Mouse (Mus musculus) T-helper 1 cell (primary cell): Measurements from ENCODE around the gene Tmprss7.

Experiments
- in situ Hi-C: fragments of 300-600 bp; cut with MboI, MseI; formaldehyde crosslinking; loops from one replicate; pipeline ENCODE4 v1.15.1; 2025; ENCODE audit warnings: high pct_unique_total_duplicates

Gene Tmprss7

GRCm38 (mm10) chr16:45693558-45693957 is at the start of gene Tmprss7:
Tmprss7 (minus strand) TSS chr16:45693658.
- in situ Hi-C loops = no loop called here

GRCm38 (mm10) chr16:45742615-45743476 is 49.4 kb upstream of the Tmprss7 start, which contains the start of gene Abhd10:
Abhd10 (minus strand) TSS chr16:45742955.
- in situ Hi-C loops = no loop called here

GRCm38 (mm10) chr16:45737880-45738279 is 44.4 kb upstream of the Tmprss7 start:
- in situ Hi-C loops = no loop called here

GRCm38 (mm10) chr16:45736724-45737123 is 43.3 kb upstream of the Tmprss7 start:
- in situ Hi-C loops = no loop called here

- in situ Hi-C loops = no loop called here
These were observed 35.7 kb upstream of the Tmprss7 start for GRCm38 (mm10) chr16:45729163-45729562.

- in situ Hi-C loops = no loop called here
These were observed 31.3 kb upstream of the Tmprss7 start for GRCm38 (mm10) chr16:45724742-45725102.

GRCm38 (mm10) chr16:45724061-45724741 is 30.7 kb upstream of the Tmprss7 start, which contains the start of gene Tagln3:
Tagln3 (minus strand) TSS chr16:45724608.
- in situ Hi-C loops = no loop called here

- in situ Hi-C loops = no loop called here
These were observed 29.9 kb upstream of the Tmprss7 start for GRCm38 (mm10) chr16:45723172-45723901.

GRCm38 (mm10) chr16:45722460-45722951 is 29.0 kb upstream of the Tmprss7 start:
- in situ Hi-C loops = no loop called here

- in situ Hi-C loops = no loop called here
These were observed 26.7 kb upstream of the Tmprss7 start for GRCm38 (mm10) chr16:45720022-45720630.

- in situ Hi-C loops = no loop called here
These were observed 24.8 kb upstream of the Tmprss7 start for GRCm38 (mm10) chr16:45718296-45718695.

GRCm38 (mm10) chr16:45714489-45715150 is 21.2 kb upstream of the Tmprss7 start:
- in situ Hi-C loops = no loop called here

- in situ Hi-C loops = no loop called here
These were observed 20.4 kb upstream of the Tmprss7 start for GRCm38 (mm10) chr16:45713878-45714277.

- in situ Hi-C loops = no loop called here
These were observed 19.8 kb upstream of the Tmprss7 start for GRCm38 (mm10) chr16:45713261-45713660.

GRCm38 (mm10) chr16:45711263-45711662 is 17.8 kb upstream of the Tmprss7 start:
- in situ Hi-C loops = no loop called here

GRCm38 (mm10) chr16:45699301-45699700 is 5.8 kb upstream of the Tmprss7 start:
- in situ Hi-C loops = no loop called here

- in situ Hi-C loops = no loop called here
These were observed 4.5 kb upstream of the Tmprss7 start for GRCm38 (mm10) chr16:45697996-45698395.

- in situ Hi-C loops = no loop called here
These were observed 2.1 kb upstream of the Tmprss7 start for GRCm38 (mm10) chr16:45695445-45696160.

- in situ Hi-C loops = no loop called here
These were observed 607 bp downstream of the Tmprss7 start for GRCm38 (mm10) chr16:45692851-45693250.

GRCm38 (mm10) chr16:45690178-45690577 is 3.3 kb downstream of the Tmprss7 start:
- in situ Hi-C loops = no loop called here
